Mouse (Mus musculus) adrenal gland, postnatal 4 days (tissue): Measurements from ENCODE around the gene Cyp4f39. TPM values are rescaled to one million over a fixed set of nuclear protein-coding genes. Genes with fewer than 3 reads are reported as not detected.

Source experiments
- DNase-seq, 2 experiments: peaks; one replicate each; pipeline ENCODE4 v3.0.0; 2021 to 2022; ENCODE audit warnings: low spot score in 2 of 2, mixed read lengths in 2 of 2
- long read RNA-seq, 2 experiments: library from polyadenylated mRNA; stranded (forward); transcript quantifications; one replicate each; pipeline ENCODE4 v2.0.0; 2021
- total RNA-seq, 2 experiments: library from RNA; stranded (reverse); gene quantifications; 2 replicates each; pipeline ENCODE4 v1.2.3; 2021

The Cyp4f39 gene
- under 1 TPM in 1 of 2 experiments, not detected in 1; 0.67 TPM for total RNA-seq
- long read RNA-seq, experiment 1, partial matches to known transcripts, result 0 of 1 reads
- long read RNA-seq, experiment 1, other reads (novel, unspliced or antisense), result 0 of 1 reads
- long read RNA-seq, experiment 2, partial matches to known transcripts, result 0 of 1 reads
- long read RNA-seq, experiment 2, other reads (novel, unspliced or antisense), result 0 of 1 reads

GRCm38 (mm10) chr17:32452482-32452881 lies at the start of gene Cyp4f39:
Gene Cyp4f39, plus strand, starts transcription at chr17:32452723.
- no peak for DNase-seq

GRCm38 (mm10) chr17:32402779-32403157 lies 49.8 kb upstream of the Cyp4f39 start:
- no peak for DNase-seq

- DNase-seq, result no peak
Measured at GRCm38 (mm10) chr17:32403417-32403816, 49.1 kb upstream of the Cyp4f39 start, which contains the start of gene Rasal3. Gene Rasal3, minus strand, starts transcription at chr17:32403583.

GRCm38 (mm10) chr17:32411898-32412297 lies 40.6 kb upstream of the Cyp4f39 start:
- no peak for DNase-seq

- no peak for DNase-seq
Measured at GRCm38 (mm10) chr17:32415417-32416020, 37.0 kb upstream of the Cyp4f39 start.

GRCm38 (mm10) chr17:32416771-32417170 lies 35.8 kb upstream of the Cyp4f39 start:
- no peak for DNase-seq

- DNase-seq, result no peak
Measured at GRCm38 (mm10) chr17:32419989-32420388, 32.5 kb upstream of the Cyp4f39 start.

- DNase-seq, result no peak
Measured at GRCm38 (mm10) chr17:32420781-32421180, 31.7 kb upstream of the Cyp4f39 start.

GRCm38 (mm10) chr17:32424034-32424433 lies 28.5 kb upstream of the Cyp4f39 start, which contains the start of gene Pglyrp2:
Gene Pglyrp2, minus strand, starts transcription at chr17:32424167.
- DNase-seq, result no peak

- DNase-seq, result no peak
Measured at GRCm38 (mm10) chr17:32426610-32427009, 25.9 kb upstream of the Cyp4f39 start.

GRCm38 (mm10) chr17:32431972-32432371 lies 20.6 kb upstream of the Cyp4f39 start:
- no peak for DNase-seq

GRCm38 (mm10) chr17:32434324-32434723 lies 18.2 kb upstream of the Cyp4f39 start:
- no peak for DNase-seq

GRCm38 (mm10) chr17:32435151-32435550 lies 17.4 kb upstream of the Cyp4f39 start:
- no peak for DNase-seq

- no peak for DNase-seq
Measured at GRCm38 (mm10) chr17:32437106-32437505, 15.4 kb upstream of the Cyp4f39 start.

GRCm38 (mm10) chr17:32443245-32443644 lies 9.3 kb upstream of the Cyp4f39 start:
- no peak for DNase-seq

GRCm38 (mm10) chr17:32445016-32445415 lies 7.5 kb upstream of the Cyp4f39 start:
- DNase-seq, result no peak

GRCm38 (mm10) chr17:32447195-32447594 lies 5.3 kb upstream of the Cyp4f39 start:
- DNase-seq, result no peak

GRCm38 (mm10) chr17:32449042-32449441 lies 3.5 kb upstream of the Cyp4f39 start:
- no peak for DNase-seq

- DNase-seq, result no peak
Measured at GRCm38 (mm10) chr17:32450844-32451537, 1.5 kb upstream of the Cyp4f39 start.

- DNase-seq, result no peak
Measured at GRCm38 (mm10) chr17:32454188-32454587, 1.7 kb downstream of the Cyp4f39 start.

- DNase-seq, result no peak
Measured at GRCm38 (mm10) chr17:32454997-32455396, 2.5 kb downstream of the Cyp4f39 start.

- DNase-seq, result no peak
Measured at GRCm38 (mm10) chr17:32468494-32468893, 16.0 kb downstream of the Cyp4f39 start.
